In the genomic region with DNA sequence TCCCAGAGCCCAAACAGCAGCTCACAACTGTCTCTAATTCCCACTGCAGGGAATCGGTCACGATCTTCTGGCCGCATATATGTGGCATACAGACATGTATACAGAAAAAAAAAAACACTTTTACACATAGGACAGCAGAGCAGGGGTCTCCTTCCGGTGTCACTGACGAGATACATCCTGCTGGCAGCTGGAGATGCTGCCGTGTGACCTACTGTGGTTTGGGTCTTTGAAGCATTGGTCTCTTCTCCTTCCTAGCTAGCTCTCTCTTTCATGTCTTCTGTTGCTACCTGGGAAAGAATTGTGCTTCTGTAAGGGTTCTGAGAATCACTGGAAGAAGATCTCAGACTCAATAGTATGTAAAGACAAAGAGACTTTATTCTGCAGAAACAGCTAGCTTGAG, we compare ENCODE assay signal across 13 mouse cellular contexts. TPM values are rescaled to one million over a fixed set of nuclear protein-coding genes. Genes with fewer than 3 reads are reported as not detected.
DNase-seq lines count a peak whose midpoint lies in the region; ATAC-seq and TF ChIP-seq lines count a peak whose summit lies in the region.
"Had no signal": no experiment of that assay in that cellular context is flagged by ENCODE, and none has a peak within 500 bp of the region (broad histone marks: within the 10 kb centered on the region; RNA-seq: fewer than 3 reads in every experiment).

No protein-coding gene starts in this region.

- H3K4me2 ChIP-seq in lung, embryonic 16.5 days (ENCODE audit: low read depth, low read length) = no peak overlapping the region
- H3K4me2 ChIP-seq: embryonic facial prominence, embryonic 12.5 days had no signal

- H3K36me3 ChIP-seq in lung, embryonic 16.5 days (ENCODE audit: control insufficient read depth, insufficient read depth, low read length) = no peaks in the 10 kb centered on the region
- no peaks in the 10 kb centered on the region for H3K36me3 ChIP-seq in embryonic facial prominence, embryonic 10.5 days (replicated peaks)
- no peaks in the 10 kb centered on the region for H3K36me3 ChIP-seq in splenic B cell, adult 2 months (ENCODE audit: control insufficient read depth, insufficient read depth, low read length, poor library complexity, severe bottlenecking)
- H3K36me3 ChIP-seq: embryonic facial prominence, embryonic 12.5 days had no signal

- intact Hi-C loops in gastrocnemius, adult 2 months (cut with DNase I) = no loop called here

- no peak for ATAC-seq in lung, embryonic 16.5 days (ENCODE audit: low read depth)

- H3K4me3 ChIP-seq in lung, embryonic 16.5 days (ENCODE audit: low read length) = no peak overlapping the region
- no peak overlapping the region for H3K4me3 ChIP-seq in embryonic facial prominence, embryonic 10.5 days
- no peak overlapping the region for H3K4me3 ChIP-seq in gastrocnemius, adult 2 months
- H3K4me3 ChIP-seq: embryonic facial prominence, embryonic 12.5 days; megakaryocyte, embryonic 14.5 days had no signal

- peak overlapping the region; percentile 75 for H3K27ac ChIP-seq in lung, embryonic 16.5 days (ENCODE audit: low read length)
- peak overlapping the region; percentile 1; the same call in 1 of the 2 replicates for H3K27ac ChIP-seq in embryonic facial prominence, embryonic 10.5 days (replicated peaks)
- H3K27ac ChIP-seq in gastrocnemius, adult 2 months = no peak overlapping the region
- H3K27ac ChIP-seq: embryonic facial prominence, embryonic 12.5 days; kidney, postnatal 0 days had no signal

- no peak for TF ChIP-seq CTCF in gastrocnemius, adult 2 months (IDR thresholded peaks at IDR 0.05)

- no peak overlapping the region; the same call in 1 of the 2 replicates for H3K9ac ChIP-seq in lung, embryonic 16.5 days (ENCODE audit: low read length)
- H3K9ac ChIP-seq: embryonic facial prominence, embryonic 12.5 days had no signal

- peaks cover 40% of the 10 kb centered on the region for H3K4me1 ChIP-seq in lung, embryonic 16.5 days (replicated peaks; ENCODE audit: control insufficient read depth, insufficient read depth, low read length)
- peaks cover 28% of the 10 kb centered on the region for H3K4me1 ChIP-seq in embryonic facial prominence, embryonic 10.5 days
- H3K4me1 ChIP-seq: megakaryocyte, embryonic 14.5 days had no signal

- DNase-seq in lung, postnatal 36 days = no peak
- no peak for DNase-seq in embryonic facial prominence, embryonic 10.5 days (ENCODE audit: low spot score)
- peak; percentile 38 for DNase-seq in splenic B cell, adult 2 months (ENCODE audit: low read depth, low spot score)
- DNase-seq in frontal cortex, postnatal 25 days (ENCODE audit: low spot score in 2 of 2) = no peak
- no peak for DNase-seq in left cerebral cortex, adult 11 months (ENCODE audit: low spot score)
- no peak for DNase-seq in gastrocnemius, adult 2 months
- DNase-seq: liver; lung, adult 2 months; right cerebral cortex, postnatal 4 days had no signal

- H3K27me3 ChIP-seq in lung, embryonic 16.5 days (ENCODE audit: control insufficient read depth, insufficient read depth, low read depth, low read length) = no peaks in the 10 kb centered on the region
- 0 out of 2 replicates have a peak, but pooled peaks cover 5% of the 10 kb centered on the region for H3K27me3 ChIP-seq in embryonic facial prominence, embryonic 10.5 days (replicated peaks; ENCODE audit: low read depth, poor library complexity, severe bottlenecking)
- H3K27me3 ChIP-seq in splenic B cell, adult 2 months (ENCODE audit: control insufficient read depth, insufficient read depth, low read length, poor library complexity, severe bottlenecking) = no peaks in the 10 kb centered on the region
- H3K27me3 ChIP-seq: embryonic facial prominence, embryonic 12.5 days had no signal

- H3K9me3 ChIP-seq in lung, embryonic 16.5 days (ENCODE audit: control insufficient read depth, low read length) = no peaks in the 10 kb centered on the region
- no peaks in the 10 kb centered on the region for H3K9me3 ChIP-seq in embryonic facial prominence, embryonic 10.5 days
- H3K9me3 ChIP-seq: embryonic facial prominence, embryonic 12.5 days had no signal

- WGBS in lung, embryonic 16.5 days = 49% methylated on average over 6 of the region's 6 CpGs
- WGBS in embryonic facial prominence, embryonic 10.5 days = 81% methylated on average over 6 of the region's 6 CpGs

RNA-seq across cellular contexts. Expression of gene Tgfbr2, which starts 39.1 kb away (rescaled TPM):
- polyA plus RNA-seq in lung, embryonic 16.5 days (2015; fragmentation: Nextera tagmentation; extraction: Ambion mirVana) = 58.0 and 58.2 TPM in 2 replicates
- polyA plus RNA-seq in embryonic facial prominence, embryonic 10.5 days (2016; fragmentation: Nextera tagmentation; extraction: Ambion mirVana) = 8.6 and 9.2 TPM in 2 replicates
- total RNA-seq in gastrocnemius, adult 2 months (2021) = 10 to 100 TPM; 18.4 to 23.5 TPM
